Mouse (Mus musculus): Measurements from ENCODE around the gene Ifnl2. TPM values are rescaled to one million over a fixed set of nuclear protein-coding genes. Genes with fewer than 3 reads are reported as not detected.
A peak's percentile ranks its signal among the peaks of the same experiment; 100 is the strongest.
"Not testable (repeated sequence)": the region's sequence is repeated elsewhere in the genome, so short reads cannot be mapped to it uniquely, and the experiment has no call there.

Ifnl2 gene
- not detected in 2 replicates for total RNA-seq (2014; fragmentation: Nextera tagmentation)
- total RNA-seq (2017): 0.27 TPM in 1 of 2 replicates, not detected in the other
- not detected in 2 replicates for polyA plus RNA-seq (2012)

DNA sequence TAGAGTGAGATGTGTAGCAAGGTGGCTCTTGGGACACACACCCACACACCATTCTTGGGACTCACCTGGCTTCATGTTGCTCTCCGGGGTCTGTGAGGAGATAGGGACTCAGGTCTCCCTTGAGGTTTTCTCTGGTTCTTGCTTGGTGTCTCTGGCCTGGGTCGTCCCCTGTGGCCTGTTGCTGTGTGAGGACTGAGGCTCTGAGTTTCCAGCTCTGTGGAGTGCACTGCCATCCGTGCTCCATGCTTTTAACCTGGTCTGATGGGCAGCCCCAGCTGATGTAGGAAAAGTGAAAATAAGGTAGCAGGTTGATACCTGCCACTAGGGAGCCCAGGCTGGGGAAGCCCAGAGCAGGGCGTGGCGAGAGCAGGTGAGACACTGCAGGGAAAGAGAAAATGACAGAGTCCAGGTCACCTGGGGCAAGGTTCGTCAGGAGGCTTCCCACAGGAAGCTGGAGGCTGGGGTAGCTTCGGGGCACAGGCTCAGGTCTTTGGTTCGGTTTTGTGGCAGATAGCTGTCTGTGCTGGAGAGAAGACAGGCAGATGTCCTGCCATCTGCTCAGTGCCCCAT, at the start of gene Ifnl2:
Ifnl2 (minus strand) TSS at position 51 of the 570 bp plus-strand sequence.
- not testable (repeated sequence) for H3K36me3 ChIP-seq (replicated peaks); DNase-seq (ENCODE audit: low spot score); H3K9me3 ChIP-seq (replicated peaks); H3K4me1 ChIP-seq (ENCODE audit: insufficient read depth, low read depth, low read length); ATAC-seq (ENCODE audit: extremely low read depth, insufficient number of reproducible peaks, low FRiP score, poor library complexity, severe bottlenecking); H3K27me3 ChIP-seq (ENCODE audit: insufficient read depth, low read length); H3K4me3 ChIP-seq (ENCODE audit: low read depth, low read length)

- ATAC-seq (ENCODE audit: extremely low read depth, insufficient number of reproducible peaks, low FRiP score, poor library complexity, severe bottlenecking): no peak
- peaks cover 60% of the 10 kb centered on the region for H3K36me3 ChIP-seq (replicated peaks)
- H3K9me3 ChIP-seq (replicated peaks): no peaks in the 10 kb centered on the region
- no peaks in the 10 kb centered on the region for H3K27me3 ChIP-seq (ENCODE audit: insufficient read depth, low read length)
- DNase-seq (ENCODE audit: low spot score): no peak
- H3K4me1 ChIP-seq (ENCODE audit: insufficient read depth, low read depth, low read length): peaks cover 41% of the 10 kb centered on the region
- TF ChIP-seq TAL1 (conservative IDR thresholded peaks at IDR 0.05; ENCODE audit: low read depth, low read length) (no peak), POLR2AphosphoS5 (IDR thresholded peaks at IDR 0.05; ENCODE audit: insufficient replicate concordance, low read depth, low read length) (no peak), GATA2 (IDR thresholded peaks at IDR 0.05; ENCODE audit: borderline replicate concordance, low read depth, low read length) (no peak), CTCF (IDR thresholded peaks at IDR 0.05; ENCODE audit: low read depth, low read length) (no peak), GATA1 (IDR thresholded peaks at IDR 0.05; ENCODE audit: borderline replicate concordance, low read length) (no peak)
- H3K4me3 ChIP-seq (ENCODE audit: low read depth, low read length): no peak overlapping the region; the same call in 1 of the 2 replicates
Observed at GRCm38 (mm10) chr7:28558486-28558885, 48.2 kb upstream of the Ifnl2 start.

DNA sequence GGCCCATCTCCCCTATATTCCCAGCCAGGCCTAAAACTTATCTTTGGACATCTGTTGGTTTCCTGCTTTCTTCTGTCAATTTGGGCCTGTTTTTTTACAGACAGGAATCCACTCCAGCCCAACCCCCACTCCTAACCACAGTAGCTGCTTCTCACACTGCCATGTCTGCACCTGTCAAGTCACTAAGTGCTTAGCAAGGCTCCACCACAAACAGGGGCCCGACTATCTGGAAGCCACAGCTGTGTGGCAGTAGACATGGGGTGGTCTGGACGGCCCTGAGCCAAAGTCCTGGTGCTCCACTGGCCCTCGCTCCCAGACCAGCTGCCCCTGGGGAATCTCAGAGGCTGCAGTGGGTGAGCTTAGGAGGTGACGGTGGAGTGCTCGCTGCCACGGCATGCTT, 47.5 kb upstream of the Ifnl2 start:
- TF ChIP-seq GATA1 (IDR thresholded peaks at IDR 0.05; ENCODE audit: borderline replicate concordance, low read length) (no peak), TAL1 (conservative IDR thresholded peaks at IDR 0.05; ENCODE audit: low read depth, low read length) (peak; percentile 68)
- Histone ChIP-seq H3K9me3 (replicated peaks) (no peaks in the 10 kb centered on the region), H3K4me1 (ENCODE audit: insufficient read depth, low read depth, low read length) (peaks cover 38% of the 10 kb centered on the region), H3K36me3 (replicated peaks) (peaks cover 53% of the 10 kb centered on the region), H3K4me3 (ENCODE audit: low read depth, low read length) (peak overlapping the region; percentile 37; the same call in 1 of the 2 replicates), H3K27me3 (ENCODE audit: insufficient read depth, low read length) (peaks cover 4% of the 10 kb centered on the region; the same call in 1 of the 2 replicates)
- DNase-seq (ENCODE audit: low spot score) (peak; percentile 37), ATAC-seq (ENCODE audit: extremely low read depth, insufficient number of reproducible peaks, low FRiP score, poor library complexity, severe bottlenecking) (peak; percentile 63; the same call in 1 of the 2 replicates)

- DNase-seq (ENCODE audit: low spot score): no peak
- H3K36me3 ChIP-seq (replicated peaks): peaks cover 46% of the 10 kb centered on the region
- H3K4me1 ChIP-seq (ENCODE audit: insufficient read depth, low read depth, low read length): peaks cover 31% of the 10 kb centered on the region
- no peak for ATAC-seq (ENCODE audit: extremely low read depth, insufficient number of reproducible peaks, low FRiP score, poor library complexity, severe bottlenecking)
- no peak overlapping the region for H3K4me3 ChIP-seq (ENCODE audit: low read depth, low read length)
- H3K27me3 ChIP-seq (ENCODE audit: insufficient read depth, low read length): peaks cover 8% of the 10 kb centered on the region; the same call in 1 of the 2 replicates
- no peak for TF ChIP-seq GATA2 (IDR thresholded peaks at IDR 0.05; ENCODE audit: borderline replicate concordance, low read depth, low read length)
- TF ChIP-seq POLR2AphosphoS5 (IDR thresholded peaks at IDR 0.05; ENCODE audit: insufficient replicate concordance, low read depth, low read length): no peak
- no peak for TF ChIP-seq TAL1 (conservative IDR thresholded peaks at IDR 0.05; ENCODE audit: low read depth, low read length)
- no peak for TF ChIP-seq CTCF (IDR thresholded peaks at IDR 0.05; ENCODE audit: low read depth, low read length)
- no peak for TF ChIP-seq GATA1 (IDR thresholded peaks at IDR 0.05; ENCODE audit: borderline replicate concordance, low read length)
- H3K9me3 ChIP-seq (replicated peaks): no peaks in the 10 kb centered on the region
Observed at GRCm38 (mm10) chr7:28557069-28557468, 46.8 kb upstream of the Ifnl2 start.

DNA sequence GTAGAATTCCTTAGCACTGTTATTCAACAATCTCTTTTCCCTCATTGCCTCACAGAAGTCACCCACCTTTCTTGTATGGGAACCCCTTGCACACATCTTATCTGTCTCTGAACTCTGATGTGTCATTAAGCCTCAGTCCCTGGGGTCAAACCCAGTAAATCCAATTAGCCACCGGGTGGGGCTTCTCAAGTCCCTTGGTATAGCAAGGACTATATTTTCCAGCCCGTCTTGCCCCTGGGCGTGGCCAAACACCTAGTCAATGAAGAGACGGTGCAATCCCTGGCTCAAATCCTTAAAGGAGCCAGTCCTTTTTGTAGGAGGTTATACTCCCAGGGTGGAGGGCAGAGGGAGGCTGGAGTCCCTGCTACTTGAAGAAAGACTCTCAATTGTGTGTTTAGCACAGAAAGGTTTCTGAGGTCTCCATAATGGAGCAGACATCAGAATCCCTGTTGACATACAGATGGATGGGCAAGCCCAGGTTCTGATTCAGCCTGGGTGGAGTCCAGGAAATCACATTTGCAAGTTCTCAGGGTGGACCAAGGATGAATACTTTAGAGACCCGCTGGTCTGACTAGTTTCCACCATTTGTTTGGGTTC, 45.8 kb upstream of the Ifnl2 start:
- DNase-seq (ENCODE audit: low spot score): no peak
- Histone ChIP-seq H3K4me1 (ENCODE audit: insufficient read depth, low read depth, low read length) (peaks cover 30% of the 10 kb centered on the region), H3K27me3 (ENCODE audit: insufficient read depth, low read length) (peaks cover 10% of the 10 kb centered on the region; the same call in 1 of the 2 replicates)

DNA sequence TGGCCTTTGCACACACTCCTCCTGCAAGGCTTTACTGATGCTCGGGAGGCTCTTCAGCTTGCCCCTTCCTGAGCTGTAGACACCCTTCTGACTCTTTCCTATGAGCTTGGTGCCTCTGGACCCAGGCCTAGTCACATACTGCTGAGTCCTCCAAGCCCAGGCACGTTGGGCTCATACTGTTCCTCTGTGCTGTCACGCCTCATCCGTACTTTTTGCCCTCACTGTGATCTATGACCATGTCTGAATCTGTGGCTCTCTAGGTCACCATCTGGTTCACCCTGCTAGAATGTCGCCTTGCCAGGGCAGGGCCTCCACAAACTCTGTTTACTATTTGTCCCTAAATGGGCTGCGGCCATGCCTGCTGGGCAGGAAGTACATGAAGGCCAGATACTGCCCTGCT, 42.8 kb upstream of the Ifnl2 start:
- peaks cover 9% of the 10 kb centered on the region for H3K36me3 ChIP-seq (replicated peaks)
- ATAC-seq (ENCODE audit: extremely low read depth, insufficient number of reproducible peaks, low FRiP score, poor library complexity, severe bottlenecking) (no peak), DNase-seq (ENCODE audit: low spot score) (no peak)
- H3K4me1 ChIP-seq (ENCODE audit: insufficient read depth, low read depth, low read length): peaks cover 20% of the 10 kb centered on the region
- no peaks in the 10 kb centered on the region for H3K9me3 ChIP-seq (replicated peaks)
- TF ChIP-seq GATA1 (IDR thresholded peaks at IDR 0.05; ENCODE audit: borderline replicate concordance, low read length): no peak
- TF ChIP-seq TAL1 (conservative IDR thresholded peaks at IDR 0.05; ENCODE audit: low read depth, low read length): no peak
- no peak for TF ChIP-seq CTCF (IDR thresholded peaks at IDR 0.05; ENCODE audit: low read depth, low read length)
- TF ChIP-seq GATA2 (IDR thresholded peaks at IDR 0.05; ENCODE audit: borderline replicate concordance, low read depth, low read length): no peak
- no peak for TF ChIP-seq POLR2AphosphoS5 (IDR thresholded peaks at IDR 0.05; ENCODE audit: insufficient replicate concordance, low read depth, low read length)
- no peak overlapping the region for H3K4me3 ChIP-seq (ENCODE audit: low read depth, low read length)
- H3K27me3 ChIP-seq (ENCODE audit: insufficient read depth, low read length): peaks cover 10% of the 10 kb centered on the region; the same call in 1 of the 2 replicates

More for the DNA sequence above, 45.8 kb upstream of the Ifnl2 start:
- H3K4me3 ChIP-seq (ENCODE audit: low read depth, low read length): no peak overlapping the region
- ATAC-seq (ENCODE audit: extremely low read depth, insufficient number of reproducible peaks, low FRiP score, poor library complexity, severe bottlenecking): no peak
- TF ChIP-seq TAL1 (conservative IDR thresholded peaks at IDR 0.05; ENCODE audit: low read depth, low read length) (no peak), GATA1 (IDR thresholded peaks at IDR 0.05; ENCODE audit: borderline replicate concordance, low read length) (no peak), POLR2AphosphoS5 (IDR thresholded peaks at IDR 0.05; ENCODE audit: insufficient replicate concordance, low read depth, low read length) (no peak), GATA2 (IDR thresholded peaks at IDR 0.05; ENCODE audit: borderline replicate concordance, low read depth, low read length) (no peak), CTCF (IDR thresholded peaks at IDR 0.05; ENCODE audit: low read depth, low read length) (no peak)
- H3K9me3 ChIP-seq (replicated peaks): no peaks in the 10 kb centered on the region
- H3K36me3 ChIP-seq (replicated peaks): peaks cover 37% of the 10 kb centered on the region

Measured in G1E (cell line).